Mouse (Mus musculus): ENCODE data around the gene 6030408B16Rik.

6030408B16Rik gene

GRCm38 (mm10) chr15:101266132-101266963 is 26.7 kb upstream of the 6030408B16Rik start:
- in situ Hi-C loops (cut with MboI, MseI), result loop anchor here (25.0 kb wide), 2 partner anchors 1179 to 1904 kb away; partner anchors contain the start of gene Fmnl3

GRCm38 (mm10) chr15:101267053-101268032 is 25.7 kb upstream of the 6030408B16Rik start:
- in situ Hi-C loops (cut with MboI, MseI), result loop anchor here (25.0 kb wide), 2 partner anchors 1180 to 1905 kb away; partner anchors contain the start of gene Fmnl3

GRCm38 (mm10) chr15:101270101-101270820 is 22.8 kb upstream of the 6030408B16Rik start:
- in situ Hi-C loops (cut with MboI, MseI), result loop anchor here (25.0 kb wide), 2 partner anchors 1183 to 1908 kb away; partner anchors contain the start of gene Fmnl3

GRCm38 (mm10) chr15:101271107-101271506 is 21.9 kb upstream of the 6030408B16Rik start:
- in situ Hi-C loops (cut with MboI, MseI), result loop anchor here (25.0 kb wide), 2 partner anchors 1184 to 1909 kb away; partner anchors contain the start of gene Fmnl3

- in situ Hi-C loops (cut with MboI, MseI), result loop anchor here (25.0 kb wide), 2 partner anchors 1184 to 1909 kb away; partner anchors contain the start of gene Fmnl3
These were observed 21.5 kb upstream of the 6030408B16Rik start for GRCm38 (mm10) chr15:101271513-101271912.

GRCm38 (mm10) chr15:101274380-101274779 is 18.6 kb upstream of the 6030408B16Rik start:
- in situ Hi-C loops (cut with MboI, MseI), result loop anchor here (25.0 kb wide), 2 partner anchors 1187 to 1912 kb away; partner anchors contain the start of gene Fmnl3

GRCm38 (mm10) chr15:101277351-101277899 is 15.6 kb upstream of the 6030408B16Rik start:
- in situ Hi-C loops (cut with MboI, MseI), result loop anchor here (5.0 to 25.0 kb wide), 2 partner anchors 35 to 1110 kb away; no protein-coding TSS in a partner anchor

GRCm38 (mm10) chr15:101278589-101278988 is 14.4 kb upstream of the 6030408B16Rik start:
- in situ Hi-C loops (cut with MboI, MseI), result loop anchor here (5.0 to 25.0 kb wide), 2 partner anchors 36 to 1109 kb away; no protein-coding TSS in a partner anchor

- in situ Hi-C loops (cut with MboI, MseI), result loop anchor here (5.0 to 25.0 kb wide), 2 partner anchors 37 to 1108 kb away; no protein-coding TSS in a partner anchor
These were observed 13.5 kb upstream of the 6030408B16Rik start for GRCm38 (mm10) chr15:101279430-101279999.

GRCm38 (mm10) chr15:101282471-101282870 is 10.5 kb upstream of the 6030408B16Rik start:
- in situ Hi-C loops (cut with MboI, MseI), result loop anchor here (25.0 kb wide), 1 partner anchor 1105 kb away; no protein-coding TSS in a partner anchor

GRCm38 (mm10) chr15:101283183-101283910 is 9.7 kb upstream of the 6030408B16Rik start:
- in situ Hi-C loops (cut with MboI, MseI), result loop anchor here (25.0 kb wide), 1 partner anchor 1104 kb away; no protein-coding TSS in a partner anchor

GRCm38 (mm10) chr15:101283911-101284750 is 8.9 kb upstream of the 6030408B16Rik start, which contains the start of gene Atg101:
Gene Atg101, plus strand, starts transcription at chr15:101284272.
- in situ Hi-C loops (cut with MboI, MseI), result loop anchor here (25.0 kb wide), 1 partner anchor 1103 kb away; no protein-coding TSS in a partner anchor

GRCm38 (mm10) chr15:101286129-101286770 is 6.8 kb upstream of the 6030408B16Rik start:
- in situ Hi-C loops (cut with MboI, MseI), result loop anchor here (25.0 kb wide), 1 partner anchor 1101 kb away; no protein-coding TSS in a partner anchor

- in situ Hi-C loops (cut with MboI, MseI), result loop anchor here (25.0 kb wide), 1 partner anchor 1100 kb away; no protein-coding TSS in a partner anchor
These were observed 5.7 kb upstream of the 6030408B16Rik start for GRCm38 (mm10) chr15:101287361-101287760.

GRCm38 (mm10) chr15:101290354-101290753 is 2.7 kb upstream of the 6030408B16Rik start:
- in situ Hi-C loops (cut with MboI, MseI), result loop anchor here (25.0 kb wide), 1 partner anchor 1097 kb away; no protein-coding TSS in a partner anchor

- in situ Hi-C loops (cut with MboI, MseI), result loop anchor here (25.0 kb wide), 1 partner anchor 1095 kb away; no protein-coding TSS in a partner anchor
These were observed 1.0 kb upstream of the 6030408B16Rik start for GRCm38 (mm10) chr15:101292012-101292411.

Measured in regulatory T cell (primary cell).